Mouse (Mus musculus) G1E (cell line): ENCODE results near the gene Noxa1.

Experiments
- CTCF ChIP-seq: IDR thresholded peaks from 2 replicates; pipeline ENCODE4 v1.5.1; 2012; ENCODE audit warnings: low read depth, low read length, inconsistent platforms, mixed read lengths
- GATA1 ChIP-seq: IDR thresholded peaks from 2 replicates; pipeline ENCODE4 v1.6.1; 2012; ENCODE audit warnings: borderline replicate concordance, low read length, inconsistent platforms, mixed read lengths
- POLR2AphosphoS5 ChIP-seq: IDR thresholded peaks from 2 replicates; pipeline ENCODE4 v1.6.1; 2012; ENCODE audit warnings: low read depth, low read length, inconsistent platforms; ENCODE audit not compliant: insufficient replicate concordance
- TAL1 ChIP-seq: conservative IDR thresholded peaks from 2 replicates; pipeline ENCODE4 v1.6.1; 2012; ENCODE audit warnings: low read depth, low read length, inconsistent platforms, mixed read lengths

GRCm38 (mm10) chr2:25123527-25123926 lies 28.6 kb upstream of the Noxa1 start:
- TF ChIP-seq CTCF (no peak), GATA1 (no peak), POLR2AphosphoS5 (no peak), TAL1 (no peak)
